Mouse (Mus musculus): ENCODE measurements around the gene Fam207a.
A peak's percentile ranks its signal among the peaks of the same experiment; 100 is the strongest.

Fam207a gene

DNA sequence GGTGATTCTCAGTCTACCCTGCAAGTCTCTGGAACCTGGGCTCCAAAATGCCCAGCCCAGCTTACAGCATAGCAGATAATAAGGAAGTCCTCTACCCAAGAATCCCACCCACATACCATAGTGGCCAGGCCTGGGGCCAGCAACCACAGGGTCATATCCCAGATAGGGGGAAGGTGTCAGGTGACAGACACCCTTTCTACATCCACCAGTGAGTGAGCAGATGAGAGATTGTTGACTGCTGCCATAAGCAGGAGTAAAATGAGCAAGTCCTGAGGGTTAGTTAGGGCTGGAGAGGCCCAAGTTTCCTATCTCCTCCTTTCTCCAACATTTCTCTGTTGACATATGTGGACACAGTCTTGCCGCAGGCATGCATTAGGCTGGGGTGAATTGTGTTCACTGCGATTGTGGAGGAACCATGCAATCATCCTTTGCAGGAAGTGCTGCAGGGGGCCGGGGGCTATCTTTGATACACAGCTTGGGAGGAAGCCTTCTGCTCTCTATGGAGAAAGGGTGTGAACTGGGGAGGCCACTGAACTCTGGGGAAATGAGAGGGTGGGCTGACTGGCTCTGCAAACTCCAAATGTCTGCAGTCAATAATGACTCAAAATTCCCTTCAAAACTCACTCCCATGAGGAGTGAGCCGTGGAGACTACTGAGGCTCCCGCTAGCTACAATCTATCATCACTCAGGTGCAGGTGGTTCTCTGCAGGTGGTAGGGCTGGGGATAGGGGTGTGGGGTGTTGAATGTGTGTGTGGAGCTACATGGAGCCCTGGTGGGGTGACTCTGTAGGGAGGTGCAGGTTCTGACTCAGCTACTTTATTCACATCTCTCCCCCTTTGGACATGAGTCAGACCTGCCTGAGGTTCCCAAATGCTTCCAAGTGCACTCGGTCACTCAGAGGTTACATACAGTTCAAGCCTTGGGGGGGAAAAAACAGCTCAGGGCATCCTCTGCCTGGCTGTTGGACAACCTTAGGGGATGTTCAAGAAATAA lies 15.7 kb upstream of the Fam207a start:
- DNase-seq = no peak

DNA sequence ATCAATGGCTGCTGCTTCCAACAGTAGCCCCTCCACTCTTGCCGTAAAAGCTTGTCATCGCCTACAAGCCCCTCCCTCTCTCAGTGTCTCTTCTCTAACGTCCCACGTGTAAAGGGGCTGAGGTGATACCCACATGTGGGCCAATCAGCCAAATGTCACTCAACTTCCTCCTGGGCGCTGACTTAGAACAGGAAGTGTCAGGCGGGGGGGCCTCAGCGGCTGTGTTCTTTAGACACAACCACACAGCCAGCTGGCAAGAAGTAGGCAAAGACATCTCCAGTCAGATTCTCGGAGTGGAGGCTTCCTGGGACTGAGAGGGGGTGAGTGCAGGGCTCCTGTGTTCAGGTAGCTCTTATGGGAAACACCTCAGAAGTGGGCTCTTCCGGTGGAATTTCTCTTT lies 14.6 kb upstream of the Fam207a start, which contains the start of gene Itgb2:
Itgb2 (plus strand) TSS at position 113 of the 400 bp plus-strand sequence.
- no peak for DNase-seq

DNA sequence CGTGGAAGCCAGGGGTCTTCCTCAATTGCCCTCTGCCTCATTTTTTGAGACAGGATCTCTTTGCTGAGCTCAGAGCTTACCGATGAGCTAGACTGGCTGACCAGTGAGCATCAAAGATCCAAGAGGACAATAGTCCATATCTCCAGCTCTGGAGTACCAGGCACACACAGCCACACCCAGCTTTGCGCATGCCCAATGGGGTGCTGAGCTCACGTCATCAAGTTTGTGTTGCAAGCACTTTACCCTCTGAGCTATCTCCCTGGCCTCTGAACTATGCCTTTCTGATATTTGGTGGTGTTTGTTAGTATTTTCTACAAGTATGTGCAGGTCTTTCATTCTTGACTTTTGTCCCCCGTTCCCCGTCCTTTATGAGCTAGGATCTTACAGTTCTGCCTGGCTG lies 13.0 kb upstream of the Fam207a start:
- no peak for DNase-seq

DNA sequence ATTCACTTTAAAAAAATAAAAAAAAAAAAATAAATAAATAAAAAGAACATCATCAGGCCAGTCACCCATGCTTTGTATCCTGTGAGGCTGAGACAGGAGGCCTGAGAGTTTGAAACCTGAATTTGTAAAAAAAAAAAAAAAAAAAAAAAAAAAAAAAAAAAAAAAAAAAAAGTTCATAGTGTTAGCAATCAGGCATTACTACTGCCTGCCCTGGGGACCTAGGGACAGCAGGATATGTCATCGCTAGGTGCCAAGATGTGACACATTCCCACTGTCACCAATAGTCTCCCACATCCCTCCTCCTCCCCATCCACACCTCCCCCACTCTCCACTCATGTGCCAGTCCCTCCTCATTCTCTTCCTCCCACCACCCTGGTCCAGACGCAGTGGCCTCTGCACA lies 10.9 kb upstream of the Fam207a start:
- DNase-seq = no peak

DNA sequence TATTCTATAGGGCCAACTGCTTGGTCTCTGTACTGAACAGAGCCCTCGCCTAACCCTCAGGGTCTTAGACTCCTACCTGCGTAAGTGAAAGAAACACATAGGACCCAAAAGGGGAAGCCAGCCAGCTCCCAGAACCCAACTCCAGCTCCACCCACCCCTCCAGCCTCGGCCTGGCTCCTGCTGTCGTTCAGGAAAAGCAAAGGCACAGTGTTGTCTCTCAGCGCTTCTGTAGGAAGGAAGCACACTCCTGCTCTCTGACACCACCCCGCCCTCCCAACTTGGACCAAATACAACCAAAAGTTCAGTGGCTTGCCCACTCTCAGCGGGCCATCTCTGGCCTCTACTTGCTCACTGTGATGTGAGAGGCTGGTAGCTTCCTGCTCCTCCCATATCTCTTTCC lies 7.7 kb upstream of the Fam207a start:
- DNase-seq = no peak

DNA sequence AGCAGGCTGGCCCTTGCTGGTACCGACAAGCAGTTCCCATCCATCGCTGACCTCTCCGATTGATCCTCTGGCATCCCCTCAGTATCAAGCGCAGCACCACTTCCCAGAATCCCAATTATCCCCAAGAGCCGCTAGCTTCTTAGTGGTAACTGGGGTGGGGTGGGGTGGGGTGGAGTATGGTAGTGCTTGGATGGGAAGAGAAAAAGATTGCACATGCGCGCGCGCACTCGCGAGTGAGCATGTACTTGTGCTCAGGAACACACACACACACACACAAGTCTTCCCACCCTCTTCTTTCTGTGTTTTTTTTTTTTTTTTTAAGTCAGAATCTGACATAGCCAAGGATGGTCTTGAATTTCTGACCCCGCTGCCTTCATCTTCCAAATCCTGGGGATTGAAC lies 7.2 kb upstream of the Fam207a start:
- no peak for DNase-seq

DNA sequence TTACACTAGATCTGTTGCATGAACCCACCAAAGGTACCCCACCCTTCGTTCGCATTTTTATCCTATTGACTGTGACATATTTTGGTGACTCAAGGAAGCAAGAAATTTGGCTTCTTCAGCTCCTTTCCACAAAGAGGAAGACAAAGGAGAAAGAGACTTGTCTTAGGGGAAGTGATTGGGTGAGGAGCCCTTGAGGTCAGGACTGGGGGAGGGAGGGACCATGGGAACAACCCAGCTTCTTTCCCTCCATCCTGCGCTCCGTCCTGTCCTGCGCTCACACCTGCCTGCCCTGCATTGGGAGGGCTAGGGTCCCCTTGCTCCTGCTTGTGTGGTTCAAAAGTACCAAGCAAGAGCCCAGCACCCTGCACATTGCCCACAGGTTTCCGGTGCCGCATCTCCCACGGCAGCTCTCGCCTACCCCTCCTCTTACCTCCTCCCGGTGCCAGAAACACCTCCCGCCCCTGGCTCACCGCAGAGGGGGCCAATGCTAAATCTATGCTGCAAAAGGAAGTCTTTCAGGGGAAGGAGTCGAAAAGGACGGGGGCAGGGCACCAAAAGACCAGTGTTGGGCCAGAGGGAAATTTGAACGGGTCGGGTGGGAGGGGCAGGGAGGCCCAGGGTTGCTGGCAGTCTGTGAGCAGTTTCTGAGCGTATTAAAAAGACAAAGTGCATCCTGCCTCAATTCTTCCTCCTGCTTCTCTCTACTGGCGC lies 6.6 kb upstream of the Fam207a start:
- DNase-seq = no peak

DNA sequence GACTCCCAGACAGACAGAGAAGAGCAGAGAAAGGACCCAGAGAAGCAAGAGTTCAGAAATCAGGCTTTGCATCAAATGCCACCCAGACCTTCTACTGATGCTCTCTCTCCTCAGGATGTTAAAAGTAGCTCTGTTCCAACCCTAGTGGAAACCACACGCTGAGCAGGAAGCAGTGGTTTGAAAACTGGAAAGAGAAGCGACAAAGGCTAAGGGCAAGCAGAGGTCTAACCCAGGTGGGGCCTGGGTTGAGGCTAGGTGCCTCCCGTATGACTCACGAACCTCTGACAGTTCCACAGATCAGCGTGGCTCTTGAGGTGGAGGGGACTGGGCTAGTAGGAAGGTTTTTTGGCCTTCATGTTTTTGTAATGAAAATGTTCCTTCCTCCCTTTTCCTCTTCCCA lies 4.9 kb upstream of the Fam207a start:
- no peak for DNase-seq

DNA sequence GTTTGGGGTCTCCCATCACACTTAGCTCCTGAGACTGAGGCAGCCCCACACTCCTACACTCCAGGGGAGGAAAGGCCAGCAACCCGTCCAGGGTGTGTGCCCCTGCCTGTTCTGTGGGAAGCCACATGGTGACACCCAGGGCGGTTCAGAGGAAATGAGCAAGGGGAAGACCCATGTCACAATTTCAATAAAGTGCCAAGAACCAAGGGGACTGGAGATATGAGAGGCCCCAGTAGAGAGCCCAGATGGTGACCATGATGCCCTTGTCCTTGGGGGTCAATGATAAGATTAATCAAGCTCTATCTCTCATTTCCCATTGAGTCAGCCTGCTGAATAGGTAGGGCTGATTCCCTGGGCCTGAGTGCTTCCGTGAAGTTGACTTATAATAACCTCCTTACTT lies 3.6 kb upstream of the Fam207a start:
- DNase-seq = no peak

DNA sequence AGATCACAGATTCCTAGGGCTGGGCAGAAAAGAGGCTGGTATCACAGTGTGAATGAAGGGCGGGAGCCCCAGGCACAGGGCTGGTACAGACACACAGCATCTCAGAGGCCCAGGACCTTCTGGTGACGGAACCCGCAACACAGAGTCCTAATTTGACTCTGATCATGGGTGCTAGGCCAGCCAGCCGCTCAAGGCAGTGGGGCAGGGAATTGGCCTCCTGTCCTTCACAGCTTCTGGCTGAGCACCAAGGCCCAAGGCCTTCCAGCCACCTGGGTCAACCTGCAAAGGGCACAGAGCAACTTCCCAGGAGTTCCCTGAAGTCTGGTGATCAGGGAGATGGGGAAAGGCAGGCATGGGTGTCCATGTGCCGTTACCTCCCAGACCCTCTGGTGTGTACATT lies 2.2 kb upstream of the Fam207a start:
- no peak for DNase-seq

DNA sequence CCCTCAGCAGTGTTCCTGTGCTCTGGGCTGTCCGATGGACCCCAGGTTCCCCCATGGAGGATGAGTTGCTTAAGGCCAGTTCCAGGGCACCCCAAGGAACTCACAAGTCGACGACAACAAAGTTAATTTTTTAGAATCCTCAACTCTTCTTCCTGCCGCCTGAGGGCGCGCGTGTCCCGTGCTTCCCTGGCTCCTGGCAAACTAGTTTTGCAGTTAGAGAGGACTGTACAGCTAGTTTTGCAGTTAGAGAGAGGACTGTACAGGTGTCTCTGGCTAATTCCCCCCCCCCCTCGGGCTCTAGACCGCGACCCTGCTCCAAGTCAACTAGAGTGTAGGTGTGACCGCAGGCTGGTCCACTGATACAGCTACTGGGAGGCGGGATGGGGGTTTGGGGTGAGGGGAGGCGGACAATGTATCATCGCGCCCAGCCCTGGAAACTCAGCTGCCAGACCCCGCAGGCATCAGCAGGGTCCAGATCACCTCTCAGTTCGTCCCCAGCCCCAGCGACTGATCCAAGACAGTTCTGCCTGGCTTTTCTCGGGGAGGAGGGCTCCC lies 1.6 kb upstream of the Fam207a start:
- peak; percentile 65 for DNase-seq

DNA sequence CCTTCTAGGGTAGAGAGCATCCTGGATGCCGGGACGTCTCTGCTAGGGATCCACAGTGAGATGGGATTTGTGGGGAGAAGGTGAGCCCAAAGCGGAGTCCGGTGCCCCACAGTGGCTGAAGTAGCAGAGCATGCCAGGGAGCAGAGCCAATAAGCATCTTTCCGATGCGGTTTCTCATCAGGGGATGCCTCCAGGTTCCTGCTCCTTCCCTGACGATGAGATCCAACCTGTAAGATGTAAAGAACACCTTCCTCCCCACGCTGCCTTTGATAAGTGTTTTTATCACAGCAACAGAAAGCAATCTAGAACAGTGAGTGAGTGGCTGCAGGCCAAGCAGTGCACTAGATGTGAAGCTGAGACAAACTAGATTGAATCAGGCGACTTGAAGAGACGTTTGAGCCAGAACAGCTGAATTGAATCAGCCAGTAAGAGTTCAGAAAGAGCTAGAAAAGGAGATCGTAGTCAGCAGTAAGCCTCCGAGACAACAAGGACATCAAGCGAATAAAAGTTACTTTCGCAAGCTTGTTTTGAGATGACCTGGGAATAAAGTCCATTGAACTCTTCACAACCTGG lies 880 bp upstream of the Fam207a start:
- no peak for DNase-seq

DNA sequence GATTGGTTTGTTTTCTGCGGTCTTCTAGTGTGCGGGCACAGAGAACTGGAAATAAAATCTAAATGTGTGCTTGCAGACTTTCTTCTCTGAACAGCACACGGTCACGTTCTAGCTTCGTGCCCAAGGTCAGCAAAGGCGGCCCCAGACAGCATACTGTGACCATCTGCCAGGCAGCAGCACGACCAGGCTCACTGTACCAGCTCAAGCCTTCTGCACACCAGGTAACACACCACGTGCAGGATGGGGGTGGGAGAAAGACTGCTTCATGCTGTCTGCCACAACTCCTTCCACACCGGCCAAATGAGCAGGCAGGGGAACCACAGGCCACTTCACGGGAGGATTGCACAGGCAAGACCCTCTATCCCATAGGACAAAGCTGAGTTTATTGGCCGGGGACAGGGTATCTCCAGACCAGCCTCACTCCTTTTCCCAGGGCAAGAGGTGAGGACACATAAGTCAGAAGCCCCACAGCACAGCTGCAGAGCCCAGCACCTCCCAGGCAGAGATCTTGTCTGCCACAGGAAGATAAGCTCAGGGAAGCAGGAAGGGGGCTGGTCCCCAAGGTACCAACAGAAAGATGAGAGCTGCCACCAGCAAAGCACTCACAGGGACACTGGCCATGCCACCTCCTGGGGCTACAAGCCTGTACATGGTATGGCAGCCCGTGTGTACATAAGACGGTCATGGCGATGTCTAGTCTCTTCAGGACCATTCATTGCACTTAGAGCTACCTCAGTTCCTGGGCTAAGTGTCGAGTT lies 5.2 kb downstream of the Fam207a start:
- no peak for DNase-seq

DNA sequence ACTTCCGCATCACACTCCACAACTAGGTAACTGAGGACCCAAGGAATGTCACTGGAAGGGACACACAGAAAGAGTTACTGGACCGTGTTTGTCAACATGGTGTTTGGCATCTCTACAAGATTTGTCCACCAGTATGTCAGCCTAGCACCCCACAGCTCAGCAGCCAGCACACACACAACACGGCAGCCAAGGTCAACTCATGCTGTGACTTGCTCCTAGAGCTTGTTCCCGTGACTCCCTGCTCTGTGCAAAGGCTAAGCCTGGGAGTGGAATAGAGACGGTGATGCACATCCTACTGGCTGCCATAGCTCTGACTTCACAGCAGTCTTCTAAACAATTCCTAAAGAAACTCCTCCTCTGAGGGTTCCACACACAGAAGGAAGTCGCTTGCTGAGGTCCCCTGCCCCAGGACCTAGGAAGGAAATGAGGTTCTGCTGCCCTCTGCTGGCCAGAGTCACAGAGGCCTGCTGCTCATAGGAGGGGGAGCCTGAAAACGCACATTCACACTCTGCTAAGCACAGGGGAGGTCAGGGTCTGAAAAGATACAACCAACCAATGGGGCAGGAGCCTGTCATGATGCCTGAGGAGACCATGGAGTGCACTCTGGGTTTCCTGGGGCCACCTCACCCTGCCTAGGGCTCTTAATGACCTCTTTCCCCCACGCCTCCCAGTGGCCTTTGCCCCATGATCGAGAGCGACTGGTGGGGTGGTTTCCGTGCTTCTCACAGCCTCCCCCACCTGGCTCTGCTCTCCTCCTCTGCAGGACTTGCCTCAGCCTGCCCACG lies 6.0 kb downstream of the Fam207a start:
- peak; percentile 91 for DNase-seq

DNA sequence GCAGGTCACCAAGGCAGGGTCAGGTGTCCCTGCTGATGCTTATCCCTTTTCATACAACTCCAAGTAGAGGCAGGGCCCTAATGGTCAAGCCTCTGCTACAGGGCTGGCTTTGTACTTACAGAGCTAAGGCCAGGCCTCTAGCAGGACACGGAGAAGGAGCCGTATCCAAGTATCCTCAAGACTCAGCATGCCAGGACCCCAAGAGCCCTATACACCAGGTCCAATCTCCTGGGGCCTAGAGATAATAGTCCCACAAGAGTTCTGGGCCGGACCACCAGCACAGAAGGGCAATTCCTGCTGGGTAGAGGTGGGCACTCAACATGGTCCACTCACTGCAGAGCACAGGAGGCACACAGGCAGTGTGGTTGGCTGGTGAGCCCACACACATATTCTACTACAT lies 6.8 kb downstream of the Fam207a start:
- DNase-seq = no peak

DNA sequence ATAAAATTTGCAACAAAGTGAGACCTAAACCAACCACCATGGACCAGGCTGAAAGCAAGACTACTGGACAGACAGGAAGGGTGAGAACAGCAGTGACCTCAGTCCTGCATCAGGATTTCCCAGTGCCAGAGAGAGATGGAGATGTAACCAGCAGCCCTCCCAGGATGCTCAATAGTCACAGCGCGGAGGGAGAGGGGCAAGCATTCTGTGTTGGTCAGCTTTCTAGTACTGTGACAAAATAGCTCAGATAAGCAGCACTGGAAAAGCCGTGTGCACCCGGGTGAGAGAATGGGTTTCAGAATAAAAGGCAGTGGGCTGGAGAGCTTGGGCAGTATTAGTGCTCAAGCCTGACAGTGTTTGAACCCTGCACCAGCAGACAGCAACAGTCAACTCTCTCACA lies 7.8 kb downstream of the Fam207a start:
- no peak for DNase-seq

DNA sequence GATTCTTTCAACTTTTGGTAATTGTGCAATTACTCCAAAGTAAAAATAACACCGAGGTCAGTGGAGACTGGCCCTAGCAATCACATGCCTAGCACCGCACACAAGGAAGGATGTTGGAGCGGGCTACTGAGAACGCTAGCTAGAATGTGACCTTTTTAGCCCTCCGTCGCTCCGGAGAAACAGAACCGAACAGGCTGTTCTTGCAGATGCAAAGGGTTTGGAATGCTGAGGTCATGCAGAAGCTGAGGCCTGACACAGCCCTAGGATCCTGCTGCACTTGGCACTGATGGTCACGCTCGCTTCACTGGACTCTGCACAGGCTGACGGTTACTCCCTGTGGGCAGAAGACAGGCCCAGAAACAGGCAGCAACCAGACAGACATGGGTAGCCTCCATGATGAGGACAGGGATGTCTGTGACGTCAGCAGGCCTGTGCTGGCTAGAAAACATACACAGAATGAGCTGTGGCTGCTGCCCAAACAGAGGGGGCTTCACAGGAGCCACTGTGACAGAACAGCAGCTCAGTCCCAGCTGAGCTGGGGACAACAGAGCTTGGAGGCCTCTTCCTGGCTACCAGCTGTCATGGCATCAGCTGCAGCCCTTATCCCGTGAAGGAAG lies 8.5 kb downstream of the Fam207a start:
- DNase-seq = no peak

DNA sequence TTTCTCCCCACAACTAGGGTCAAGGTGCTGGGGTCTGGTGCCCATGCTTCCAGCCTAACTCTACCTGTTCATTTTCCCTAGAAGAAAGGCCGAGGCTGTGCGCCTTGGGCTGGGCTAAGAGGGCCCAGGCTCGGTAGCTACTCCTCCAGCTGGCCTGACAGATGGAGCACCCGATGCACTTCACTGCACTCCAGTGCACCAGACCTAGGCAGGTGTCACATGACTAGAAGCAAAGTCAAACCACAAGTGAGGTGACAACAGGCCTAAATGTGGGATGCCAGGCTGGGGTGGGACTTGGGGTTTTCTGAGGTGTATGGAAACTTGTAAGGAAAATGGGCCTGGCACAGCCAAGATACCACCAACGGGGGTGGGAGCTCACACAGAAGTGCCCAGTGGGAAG lies 9.1 kb downstream of the Fam207a start:
- DNase-seq = no peak

DNA sequence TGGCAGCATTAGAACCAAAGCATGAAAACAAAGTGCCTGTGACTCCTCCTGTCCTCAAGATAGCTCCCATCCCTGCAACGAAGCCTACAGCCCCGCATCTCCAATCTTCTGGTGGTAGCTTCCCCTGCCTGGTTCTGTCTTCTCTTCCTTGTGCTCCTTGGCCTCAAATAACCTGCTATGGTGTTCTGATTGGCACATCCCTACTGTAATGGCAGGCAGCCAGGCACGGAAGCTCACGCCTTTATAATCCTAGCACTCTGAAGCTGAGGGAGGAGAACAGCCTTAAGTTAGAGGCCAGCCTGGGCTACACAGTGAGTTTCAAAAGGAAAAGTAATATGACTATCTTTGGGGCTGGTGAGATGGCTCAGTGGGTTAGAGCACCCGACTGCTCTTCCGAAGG lies 11.4 kb downstream of the Fam207a start:
- DNase-seq = no peak

DNA sequence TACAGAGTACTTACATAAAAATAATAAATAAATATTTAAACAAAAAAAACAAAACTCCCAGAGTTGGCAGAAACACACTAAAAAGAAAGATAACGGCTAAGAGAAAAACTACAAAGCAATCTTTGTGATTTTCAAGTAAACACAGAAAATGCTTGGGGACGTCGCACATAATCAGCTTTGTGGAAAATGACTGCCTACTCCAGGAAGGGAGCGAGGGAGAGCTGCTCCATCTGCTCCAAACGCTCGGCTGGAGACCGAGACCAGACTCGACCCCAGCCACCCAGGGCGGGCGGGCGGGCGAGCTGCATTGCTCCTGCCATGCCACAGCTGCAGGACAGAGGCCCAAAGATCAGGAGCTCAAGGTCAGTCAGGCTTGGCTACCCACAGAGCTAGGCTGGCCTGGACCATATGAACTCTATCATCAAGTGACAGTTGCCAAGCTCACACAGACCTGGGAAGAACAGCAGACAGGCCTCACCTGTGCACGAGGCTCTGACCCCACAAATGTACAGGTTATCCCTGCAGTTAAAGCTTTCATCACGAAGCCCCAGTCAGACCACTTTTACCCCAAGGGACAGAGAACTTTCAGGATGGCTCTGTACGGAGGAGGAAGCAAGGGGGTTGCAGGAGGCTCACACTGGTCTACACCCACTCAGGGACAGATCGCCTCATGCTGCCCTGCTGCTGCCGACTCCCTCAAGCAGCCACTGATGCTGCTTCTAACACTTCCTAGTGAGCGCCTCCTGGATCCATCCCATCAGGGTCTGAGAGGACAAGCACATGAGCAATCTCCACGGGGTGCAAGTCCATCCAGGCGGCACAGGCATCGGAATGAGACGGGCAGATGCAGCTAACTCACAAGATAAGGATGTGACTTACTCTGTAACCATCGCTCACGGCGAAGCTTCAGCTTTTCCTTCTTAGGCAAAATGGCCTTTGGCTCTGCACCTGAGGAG lies 12.3 kb downstream of the Fam207a start:
- no peak for DNase-seq

Data from right cerebral cortex, postnatal 14 days (tissue).